16 mouse cellular contexts compared by ENCODE assay signal in the genomic region with DNA sequence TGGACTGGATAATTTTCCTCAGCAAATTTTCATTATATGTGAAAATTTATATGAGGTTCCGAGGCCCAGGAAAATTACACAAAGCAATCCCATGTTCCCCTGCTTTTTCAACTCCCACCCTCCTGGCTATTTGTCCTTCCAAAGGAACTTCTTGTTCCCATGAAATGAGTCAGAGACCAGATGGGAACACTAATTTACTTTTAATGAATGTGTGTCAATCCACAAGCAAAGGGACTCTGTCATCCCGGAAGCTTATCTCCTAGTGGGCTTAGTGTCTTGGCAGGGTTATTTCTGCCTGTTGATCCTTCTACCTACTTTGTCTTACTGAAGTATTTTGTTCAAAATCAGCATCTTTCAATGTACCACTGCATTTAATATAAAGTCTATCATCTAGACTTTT.
"Had no signal": no experiment of that assay in that cellular context is flagged by ENCODE, and none has a peak within 500 bp of the region (broad histone marks: within the 10 kb centered on the region; RNA-seq: fewer than 3 reads in every experiment).

No protein-coding gene starts in this region.

- H3K27ac ChIP-seq: kidney, embryonic 15.5 days; left cerebral cortex, adult 2 months; limb, embryonic 10.5 days; liver, embryonic 14.5 days; macrophage; midbrain, embryonic 12.5 days; neural tube, embryonic 13.5 days; stomach, postnatal 0 days had no signal

- H3K9me3 ChIP-seq: kidney, embryonic 15.5 days; limb, embryonic 10.5 days; midbrain, embryonic 12.5 days; neural tube, embryonic 13.5 days had no signal

- H3K4me3 ChIP-seq: kidney, embryonic 15.5 days; left cerebral cortex, adult 2 months; limb, embryonic 10.5 days; megakaryocyte, embryonic 14.5 days; midbrain, embryonic 12.5 days; neural tube, embryonic 13.5 days had no signal

- H3K9ac ChIP-seq: kidney, embryonic 15.5 days; liver, embryonic 14.5 days; lung, embryonic 14.5 days; midbrain, embryonic 12.5 days; neural tube, embryonic 13.5 days had no signal

- H3K4me2 ChIP-seq: kidney, embryonic 15.5 days; lung, embryonic 14.5 days; midbrain, embryonic 12.5 days; neural tube, embryonic 13.5 days had no signal

- H3K36me3 ChIP-seq: kidney, embryonic 15.5 days; limb, embryonic 10.5 days; midbrain, embryonic 12.5 days; neural tube, embryonic 13.5 days had no signal

- ATAC-seq: midbrain, embryonic 16.5 days had no signal

- DNase-seq: kidney, postnatal 25 days; lung, embryonic 14.5 days; lung, postnatal 14 days; right cerebral cortex, adult 18-20 months; right cerebral cortex, postnatal 25 days; thymus, postnatal 4 days had no signal

- H3K4me1 ChIP-seq: kidney, embryonic 15.5 days; limb, embryonic 10.5 days; megakaryocyte, embryonic 14.5 days; midbrain, embryonic 12.5 days; neural tube, embryonic 13.5 days had no signal

- H3K27me3 ChIP-seq: kidney, embryonic 15.5 days; megakaryocyte, embryonic 14.5 days; midbrain, embryonic 12.5 days; neural tube, embryonic 13.5 days had no signal
